Mouse (Mus musculus) CH12.LX (cell line): ENCODE results near the gene Pdxdc1. TPM values are rescaled to one million over a fixed set of nuclear protein-coding genes. Genes with fewer than 3 reads are reported as not detected.

ENCODE experiments used
- DNase-seq: peaks from one replicate; pipeline ENCODE4 v3.0.0-alpha.2; 2013; ENCODE audit errors: extremely low read depth
- H3K27ac ChIP-seq: 2 replicates; pipeline ENCODE4 v1.5.1; 2012; ENCODE audit warnings: low read depth, mild to moderate bottlenecking, control low read depth, moderate library complexity; ENCODE audit not compliant: insufficient read depth
- H3K27me3 ChIP-seq: replicated peaks from 2 replicates; pipeline ENCODE3; 2012; ENCODE audit warnings: inconsistent platforms
- H3K36me3 ChIP-seq, 2 experiments: replicated peaks in 1 of 2; 2 replicates each; pipeline versions ENCODE3 to v1.6.1; 2012; ENCODE audit warnings: inconsistent platforms in 1 of 2, low read length in 1 of 2, mild to moderate bottlenecking in 1 of 2, mixed read lengths in 1 of 2, moderate library complexity in 1 of 2; ENCODE audit not compliant: control insufficient read depth in 1 of 2, insufficient read depth in 1 of 2
- H3K4me1 ChIP-seq, 2 experiments: 2 replicates each; pipeline ENCODE4 v1.6.1; 2012; ENCODE audit warnings: inconsistent platforms in 1 of 2, moderate library complexity in 1 of 2; ENCODE audit not compliant: insufficient read depth in 2 of 2, control insufficient read depth in 1 of 2
- H3K4me2 ChIP-seq: 2 replicates; pipeline ENCODE4 v1.6.1; 2012; ENCODE audit warnings: low read depth, mild to moderate bottlenecking, control low read depth; ENCODE audit not compliant: poor library complexity, insufficient read depth, severe bottlenecking
- H3K4me3 ChIP-seq, 3 experiments: fragments of 150-350 bp in 1 of 3; sonication (generic) in 1 of 3; replicated peaks in 1 of 3; 2 replicates each; pipeline versions ENCODE3 to v1.5.1; 2011 to 2012; ENCODE audit warnings: low read depth in 2 of 3, low read length in 2 of 3, mild to moderate bottlenecking in 2 of 3, moderate library complexity in 2 of 3, control low read depth in 1 of 3, improper control_type of control experiment in 1 of 3, inconsistent platforms in 1 of 3, mixed read lengths in 1 of 3; ENCODE audit not compliant: poor library complexity in 1 of 3
- H3K79me2 ChIP-seq: replicated peaks from 2 replicates; pipeline ENCODE4 v1.6.1; 2012; ENCODE audit warnings: mild to moderate bottlenecking, moderate library complexity; ENCODE audit not compliant: control insufficient read depth, poor library complexity, insufficient read depth, severe bottlenecking; ENCODE audit errors: extremely low read depth
- H3K9ac ChIP-seq: 2 replicates; pipeline ENCODE4 v1.6.1; 2012; ENCODE audit warnings: low read depth, mild to moderate bottlenecking, control low read depth, moderate library complexity; ENCODE audit not compliant: insufficient read depth
- H3K9me3 ChIP-seq: replicated peaks from 2 replicates; pipeline ENCODE3; 2012; ENCODE audit warnings: low read length, inconsistent platforms, mixed read lengths
- BHLHE40 ChIP-seq: IDR thresholded peaks from 2 replicates; pipeline ENCODE4 v1.6.1; 2011; ENCODE audit warnings: mild to moderate bottlenecking, low read depth, low read length, improper control_type of control experiment
- CHD2 ChIP-seq: IDR thresholded peaks from 2 replicates; pipeline ENCODE4 v1.6.1; 2011; ENCODE audit warnings: low read length, improper control_type of control experiment
- CTCF ChIP-seq, 2 experiments: IDR thresholded peaks in 1 of 2; conservative IDR thresholded peaks in 1 of 2; 2 replicates each; pipeline ENCODE4 v1.5.1; 2011 to 2012; ENCODE audit warnings: low read depth in 2 of 2, low read length in 2 of 2, improper control_type of control experiment in 1 of 2, inconsistent platforms in 1 of 2, mild to moderate bottlenecking in 1 of 2, moderate library complexity in 1 of 2
- EP300 ChIP-seq: IDR thresholded peaks from 2 replicates; pipeline ENCODE4 v1.6.1; 2011; ENCODE audit warnings: low read length, improper control_type of control experiment
- KAT2A ChIP-seq: IDR thresholded peaks from 2 replicates; pipeline ENCODE4 v1.6.1; 2012; ENCODE audit warnings: low read length, improper control_type of control experiment, inconsistent platforms; ENCODE audit not compliant: insufficient replicate concordance
- MAZ ChIP-seq: IDR thresholded peaks from 2 replicates; pipeline ENCODE4 v1.6.1; 2012; ENCODE audit warnings: low read depth, mild to moderate bottlenecking, inconsistent platforms, low read length, improper control_type of control experiment, moderate library complexity
- MXI1 ChIP-seq: IDR thresholded peaks from 2 replicates; pipeline ENCODE4 v1.6.1; 2011; ENCODE audit warnings: mild to moderate bottlenecking, low read depth, low read length, improper control_type of control experiment
- PAX5 ChIP-seq: IDR thresholded peaks from 2 replicates; pipeline ENCODE4 v1.6.1; 2012; ENCODE audit warnings: low read length, inconsistent platforms, mixed read lengths
- POLR2A ChIP-seq: IDR thresholded peaks from 2 replicates; pipeline ENCODE4 v1.6.1; 2011; ENCODE audit warnings: low read depth, mild to moderate bottlenecking, improper control_type of control experiment, low read length
- SIN3A ChIP-seq: IDR thresholded peaks from 2 replicates; pipeline ENCODE4 v1.6.1; 2012; ENCODE audit warnings: low read length, improper control_type of control experiment, inconsistent platforms
- SMC3 ChIP-seq: IDR thresholded peaks from 2 replicates; pipeline ENCODE4 v1.6.1; 2011; ENCODE audit warnings: low read depth, low read length, improper control_type of control experiment
- UBTF ChIP-seq: IDR thresholded peaks from 2 replicates; pipeline ENCODE4 v1.6.1; 2012; ENCODE audit warnings: low read depth, mild to moderate bottlenecking, inconsistent platforms, low read length, improper control_type of control experiment, moderate library complexity
- USF2 ChIP-seq: conservative IDR thresholded peaks from 2 replicates; pipeline ENCODE4 v1.6.1; 2011; ENCODE audit warnings: low read depth, low read length, improper control_type of control experiment
- dilution Hi-C: fragments of 300-500 bp; cut with MboI; formaldehyde crosslinking; loops from 2 replicates; pipeline ENCODE4 v1.14.3; 2020; ENCODE audit warnings: low sequenced_read_pairs; ENCODE audit not compliant: extremely low pct_unique_long_range_greater_than_20kb, extremely low pct_ligation_motif_present
- in situ Hi-C: fragments of 300-500 bp; cut with MboI; formaldehyde crosslinking; loops from 3 replicates; pipeline ENCODE4 v1.14.3; 2019; ENCODE audit warnings: low sequenced_read_pairs, low pct_ligation_motif_present, low pct_unique_long_range_greater_than_20kb, mixed read lengths
- polyA plus RNA-seq: library from polyadenylated mRNA; unstranded; fragments of >175 nt; gene quantifications from 2 replicates; pipeline ENCODE4 v1.2.1, GENCODE M21; 2012; ENCODE audit warnings: low read depth; ENCODE audit not compliant: insufficient read length
- total RNA-seq, 2 experiments: library from RNA; depleted of rRNA; stranded (reverse); fragments of 300-350 nt in 1 of 2; fragments of >200 nt in 1 of 2; gene quantifications; 2 replicates each; pipeline ENCODE4 v1.2.3; 2012 to 2014

The Pdxdc1 gene
- total and polyA plus RNA-seq, 3 experiments, result 78.5 to 109 (median 80.9) TPM

DNA sequence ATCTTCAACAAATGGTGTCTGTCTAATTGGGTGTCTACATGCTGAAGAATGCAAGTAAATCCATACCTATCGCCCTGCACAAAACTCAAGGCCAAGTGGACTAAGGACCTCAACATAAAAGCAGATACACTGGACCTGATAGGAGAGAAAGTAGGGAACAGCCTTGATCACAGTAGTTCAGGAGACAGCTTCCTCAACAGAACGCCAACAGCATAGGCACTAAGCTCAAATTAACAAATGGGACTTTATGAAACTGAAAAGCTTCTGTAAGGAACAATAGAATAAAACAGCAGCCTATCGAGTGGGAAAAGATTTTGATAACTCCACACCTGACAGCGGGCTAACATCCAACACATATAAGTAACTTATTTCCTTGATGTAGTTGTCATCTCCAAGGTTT, 51.5 kb downstream of the Pdxdc1 start:
- no peak for DNase-seq
- Histone ChIP-seq H3K36me3 (peaks cover 27 to 57% of the 10 kb centered on the region in 2 experiments), H3K4me3 (no peak overlapping the region), H3K4me2 (no peak overlapping the region), H3K9me3 (no peaks in the 10 kb centered on the region), H3K27ac (no peak overlapping the region), H3K27me3 (no peaks in the 10 kb centered on the region), H3K79me2 (no peaks in the 10 kb centered on the region), H3K4me1 (peaks cover 0 to 18% of the 10 kb centered on the region in 2 experiments; a peak in 2 of 4 replicates), H3K9ac (no peak overlapping the region)
- dilution Hi-C loops, result no loop called here
- TF ChIP-seq CHD2 (no peak), UBTF (no peak), KAT2A (no peak), USF2 (no peak), EP300 (no peak), CTCF (conservative IDR thresholded peaks at IDR 0.05 in 1 of 2, IDR thresholded peaks at IDR 0.05 in 1 of 2; ENCODE audit: low read depth in 2 of 2, low read length in 2 of 2) (no peak)
- in situ Hi-C loops, result no loop called here

DNA sequence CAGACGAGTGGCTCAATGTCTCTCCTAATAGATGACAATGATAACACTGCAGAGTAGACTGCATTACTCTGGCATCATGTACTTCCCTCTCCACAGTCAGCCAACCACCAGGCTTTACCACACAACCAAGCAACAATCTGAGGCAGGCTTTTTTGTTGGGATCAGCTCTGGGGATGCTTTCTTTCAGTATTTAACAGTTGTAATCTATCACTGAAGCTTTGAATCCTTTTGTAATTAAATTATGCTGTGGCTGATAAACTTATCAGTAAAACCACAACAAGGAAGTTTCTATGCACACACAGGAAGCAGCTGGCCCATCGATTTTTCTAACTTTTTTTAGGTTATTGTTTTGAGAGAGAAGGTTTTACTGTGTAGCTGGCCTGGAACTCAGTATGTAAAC, 54.6 kb downstream of the Pdxdc1 start:
- H3K9ac ChIP-seq, result no peak overlapping the region
- H3K4me2 ChIP-seq, result no peak overlapping the region
- peaks cover 0 to 24% of the 10 kb centered on the region in 2 experiments; a peak in 2 of 4 replicates for H3K4me1 ChIP-seq
- no peaks in the 10 kb centered on the region for H3K79me2 ChIP-seq
- TF ChIP-seq SIN3A (no peak), POLR2A (no peak), SMC3 (no peak)
- no peak overlapping the region for H3K4me3 ChIP-seq
- dilution Hi-C loops (no loop called here), in situ Hi-C loops (no loop called here)
- peaks cover 33 to 61% of the 10 kb centered on the region in 2 experiments for H3K36me3 ChIP-seq
- no peaks in the 10 kb centered on the region for H3K27me3 ChIP-seq
- H3K9me3 ChIP-seq, result no peaks in the 10 kb centered on the region
- H3K27ac ChIP-seq, result no peak overlapping the region
- DNase-seq, result peak; percentile 15

DNA sequence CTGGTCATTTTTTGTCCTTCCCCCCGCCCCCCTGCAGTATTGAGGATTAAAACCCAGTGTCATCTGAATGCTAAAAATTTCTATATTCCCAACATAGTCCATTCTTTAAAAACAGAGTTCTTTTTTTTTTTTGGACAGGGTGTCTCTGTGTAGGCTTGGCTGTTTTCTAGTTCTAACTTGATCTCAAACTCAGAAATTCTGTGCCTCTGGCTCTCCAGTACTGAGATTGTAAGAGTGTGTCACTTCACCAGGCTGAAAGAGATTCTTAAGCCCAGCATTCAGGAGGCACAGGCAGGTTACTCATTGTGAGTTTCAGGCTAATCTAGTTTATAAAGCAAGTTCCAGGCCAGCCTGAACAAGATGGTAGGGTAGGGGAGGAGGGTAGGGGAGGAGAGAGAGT, 56.3 kb downstream of the Pdxdc1 start:
- no peaks in the 10 kb centered on the region for H3K9me3 ChIP-seq
- in situ Hi-C loops (no loop called here), dilution Hi-C loops (no loop called here)
- H3K79me2 ChIP-seq, result no peaks in the 10 kb centered on the region
- peaks cover 0 to 24% of the 10 kb centered on the region in 2 experiments; a peak in 2 of 4 replicates for H3K4me1 ChIP-seq
- no peak overlapping the region for H3K27ac ChIP-seq
- no peak for DNase-seq
- TF ChIP-seq MAZ (no peak), BHLHE40 (no peak), PAX5 (no peak), MXI1 (no peak), SIN3A (no peak)
- TF ChIP-seq, all 38 proteins: peak for 0
- H3K4me2 ChIP-seq, result no peak overlapping the region
- no peak overlapping the region for H3K9ac ChIP-seq
- no peaks in the 10 kb centered on the region for H3K27me3 ChIP-seq
- H3K4me3 ChIP-seq, result no peak overlapping the region
- H3K36me3 ChIP-seq, result peaks cover 33 to 63% of the 10 kb centered on the region in 2 experiments
